Mouse (Mus musculus): ENCODE data around the gene Ccdc110. TPM values are rescaled to one million over a fixed set of nuclear protein-coding genes. Genes with fewer than 3 reads are reported as not detected.

Ccdc110 gene
- polyA plus RNA-seq, 1 experiment from 2014 or later, result not detected

DNA sequence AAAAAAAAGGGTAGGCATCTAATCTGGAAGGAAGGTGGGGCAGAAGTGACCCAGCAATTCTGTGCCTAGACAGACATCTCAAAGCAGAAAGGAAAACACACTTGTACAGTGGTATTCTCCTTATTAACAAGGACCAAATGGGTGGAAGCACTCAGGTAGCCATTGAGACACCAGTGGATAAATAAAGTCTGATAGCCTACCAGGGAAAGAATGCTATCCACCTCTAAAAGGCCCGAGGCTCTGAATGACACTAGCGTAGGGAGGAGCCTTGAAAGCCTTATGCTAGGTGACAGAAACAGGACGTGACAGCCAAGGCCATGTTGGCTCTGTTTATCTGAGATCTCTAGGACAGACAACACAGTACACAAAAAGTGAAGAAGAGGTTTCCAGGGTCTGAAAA, 17.9 kb upstream of the Ccdc110 start:
- H3K27ac ChIP-seq (replicated peaks), result peak overlapping the region; percentile 67
- no peaks in the 10 kb centered on the region for H3K27me3 ChIP-seq (replicated peaks)
- H3K4me3 ChIP-seq, result no peak overlapping the region
- 57% methylated on average over 3 of the region's 3 CpGs for WGBS
- H3K9me3 ChIP-seq, result no peaks in the 10 kb centered on the region
- peaks cover 82% of the 10 kb centered on the region for H3K36me3 ChIP-seq
- peak overlapping the region; percentile 18; the same call in 1 of the 2 replicates for H3K4me2 ChIP-seq
- no peaks in the 10 kb centered on the region; the same call in 1 of the 2 replicates for H3K4me1 ChIP-seq
- no peak overlapping the region for H3K9ac ChIP-seq
- no peak for ATAC-seq (ENCODE audit: extremely low read depth, insufficient number of reproducible peaks, low FRiP score, low TSS enrichment)

DNA sequence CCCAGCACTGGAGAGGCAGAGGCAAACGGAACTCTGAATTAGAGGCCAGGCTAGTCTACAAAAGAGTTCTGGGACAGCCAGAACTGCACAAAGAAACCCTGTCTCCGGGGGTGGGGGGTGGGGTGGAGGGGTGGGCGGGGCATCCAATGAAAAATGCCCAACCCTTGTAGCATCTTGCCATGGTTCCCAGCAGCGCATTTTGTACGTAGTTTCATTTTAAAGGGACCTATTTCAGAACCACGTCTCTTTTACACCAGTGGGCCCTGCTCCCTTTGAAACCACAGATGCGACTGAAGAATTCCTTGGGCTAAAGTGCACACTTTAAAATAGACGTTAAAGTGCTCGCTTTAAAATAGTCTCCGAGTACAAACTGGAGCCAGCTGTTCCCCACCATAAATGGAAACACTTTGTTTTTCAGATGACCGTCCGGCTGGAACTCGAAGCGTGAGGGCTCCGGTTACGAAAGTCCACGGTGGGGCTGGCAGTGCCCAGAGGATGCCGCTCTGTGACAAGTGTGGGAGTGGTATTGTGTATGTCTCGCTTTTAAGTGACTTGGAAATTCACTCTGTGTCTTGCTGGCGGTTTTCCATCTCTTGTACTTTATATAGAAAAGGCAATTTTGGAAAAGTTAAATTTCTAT, 17.3 kb upstream of the Ccdc110 start:
- Histone ChIP-seq H3K4me2 (peak overlapping the region; percentile 18), H3K4me3 (no peak overlapping the region; the same call in 1 of the 2 replicates), H3K27ac (replicated peaks) (peak overlapping the region; percentile 67), H3K27me3 (replicated peaks) (no peaks in the 10 kb centered on the region), H3K9me3 (peaks cover 1% of the 10 kb centered on the region; the same call in 1 of the 2 replicates), H3K4me1 (no peaks in the 10 kb centered on the region; the same call in 1 of the 2 replicates), H3K9ac (no peak overlapping the region), H3K36me3 (peaks cover 75% of the 10 kb centered on the region)
- ATAC-seq (ENCODE audit: extremely low read depth, insufficient number of reproducible peaks, low FRiP score, low TSS enrichment), result no peak
- 66% methylated on average over 20 of the region's 20 CpGs for WGBS

DNA sequence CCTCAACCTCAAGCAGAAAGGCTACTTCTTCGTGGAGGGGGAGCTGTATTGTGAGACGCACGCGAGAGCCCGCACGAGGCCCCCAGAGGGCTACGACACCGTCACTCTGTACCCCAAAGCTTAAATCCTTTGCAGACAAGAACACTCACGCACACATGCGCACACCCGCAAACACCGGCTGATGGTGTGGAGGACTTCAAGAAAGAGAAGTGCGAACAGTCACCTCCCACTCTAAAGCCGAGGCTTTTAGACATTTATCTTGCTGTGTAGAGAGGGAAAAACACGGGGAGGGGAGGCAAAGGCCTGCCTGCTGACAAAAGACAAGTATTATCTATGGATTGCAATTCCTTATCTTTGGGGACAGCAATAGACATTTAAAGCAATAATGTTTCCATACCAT, 15.5 kb upstream of the Ccdc110 start:
- WGBS, result 68% methylated on average over 15 of the region's 15 CpGs

DNA sequence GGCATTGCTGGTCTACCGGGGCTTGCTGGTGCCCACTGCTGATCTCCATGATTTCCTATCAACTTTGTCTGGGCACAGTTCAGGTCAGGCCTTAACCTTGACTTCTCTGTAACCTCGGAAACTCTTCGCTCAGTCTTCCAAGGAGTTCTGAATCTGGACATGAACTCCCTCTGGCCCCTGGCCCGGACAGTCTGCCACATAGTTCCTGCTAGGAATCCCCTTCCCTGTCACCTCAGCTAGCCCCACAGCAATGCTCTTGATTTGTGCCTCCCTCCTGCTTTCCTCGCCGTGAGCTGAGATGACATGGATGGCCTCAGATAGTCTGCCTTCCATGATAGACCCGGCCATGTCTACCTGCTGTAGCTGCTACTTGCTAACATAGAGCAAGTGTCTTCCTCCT, 14.0 kb upstream of the Ccdc110 start:
- no peaks in the 10 kb centered on the region; the same call in 1 of the 2 replicates for H3K4me1 ChIP-seq
- H3K9ac ChIP-seq, result no peak overlapping the region
- peaks cover 3% of the 10 kb centered on the region; the same call in 1 of the 2 replicates for H3K9me3 ChIP-seq
- peaks cover 50% of the 10 kb centered on the region for H3K36me3 ChIP-seq
- WGBS, result 87% methylated on average over 7 of the region's 7 CpGs
- H3K27ac ChIP-seq (replicated peaks), result no peak overlapping the region
- no peak overlapping the region for H3K4me3 ChIP-seq
- H3K4me2 ChIP-seq, result no peak overlapping the region
- no peak for ATAC-seq (ENCODE audit: extremely low read depth, insufficient number of reproducible peaks, low FRiP score, low TSS enrichment)
- H3K27me3 ChIP-seq (replicated peaks), result no peaks in the 10 kb centered on the region

More for the DNA sequence above, 15.5 kb upstream of the Ccdc110 start:
- peaks cover 3% of the 10 kb centered on the region; the same call in 1 of the 2 replicates for H3K9me3 ChIP-seq
- ATAC-seq (ENCODE audit: extremely low read depth, insufficient number of reproducible peaks, low FRiP score, low TSS enrichment), result no peak
- H3K4me3 ChIP-seq, result no peak overlapping the region
- H3K4me1 ChIP-seq, result no peaks in the 10 kb centered on the region; the same call in 1 of the 2 replicates
- H3K27ac ChIP-seq (replicated peaks), result peak overlapping the region; percentile 8; the same call in 1 of the 2 replicates
- H3K4me2 ChIP-seq, result no peak overlapping the region
- H3K9ac ChIP-seq, result no peak overlapping the region
- H3K27me3 ChIP-seq (replicated peaks), result no peaks in the 10 kb centered on the region
- H3K36me3 ChIP-seq, result peaks cover 62% of the 10 kb centered on the region

DNA sequence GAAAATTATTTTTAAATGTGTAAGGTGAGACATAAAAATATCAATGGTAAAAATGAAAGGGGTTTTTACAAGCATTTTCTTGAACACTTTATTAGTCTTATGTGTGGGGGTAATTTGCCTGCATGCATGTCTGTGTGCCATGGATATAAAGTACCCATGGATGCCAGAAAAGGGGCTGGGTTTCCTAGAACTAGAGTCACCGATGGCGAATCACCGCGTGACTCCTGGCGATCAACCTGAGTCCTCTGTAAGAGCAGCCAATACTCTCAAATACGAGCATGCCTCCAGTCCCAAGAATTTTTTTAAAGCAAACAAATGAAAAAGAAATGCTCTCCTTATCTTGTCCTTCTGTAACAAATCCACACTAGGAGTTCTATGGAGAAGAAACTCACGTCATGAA, 12.3 kb upstream of the Ccdc110 start:
- peaks cover 3% of the 10 kb centered on the region; the same call in 1 of the 2 replicates for H3K9me3 ChIP-seq
- H3K4me2 ChIP-seq, result no peak overlapping the region
- no peaks in the 10 kb centered on the region; the same call in 1 of the 2 replicates for H3K4me1 ChIP-seq
- no peak overlapping the region for H3K27ac ChIP-seq (replicated peaks)
- 88% methylated on average over 7 of the region's 7 CpGs for WGBS
- H3K36me3 ChIP-seq, result peaks cover 33% of the 10 kb centered on the region
- H3K4me3 ChIP-seq, result no peak overlapping the region
- H3K27me3 ChIP-seq (replicated peaks), result no peaks in the 10 kb centered on the region
- ATAC-seq (ENCODE audit: extremely low read depth, insufficient number of reproducible peaks, low FRiP score, low TSS enrichment), result no peak
- H3K9ac ChIP-seq, result no peak overlapping the region

DNA sequence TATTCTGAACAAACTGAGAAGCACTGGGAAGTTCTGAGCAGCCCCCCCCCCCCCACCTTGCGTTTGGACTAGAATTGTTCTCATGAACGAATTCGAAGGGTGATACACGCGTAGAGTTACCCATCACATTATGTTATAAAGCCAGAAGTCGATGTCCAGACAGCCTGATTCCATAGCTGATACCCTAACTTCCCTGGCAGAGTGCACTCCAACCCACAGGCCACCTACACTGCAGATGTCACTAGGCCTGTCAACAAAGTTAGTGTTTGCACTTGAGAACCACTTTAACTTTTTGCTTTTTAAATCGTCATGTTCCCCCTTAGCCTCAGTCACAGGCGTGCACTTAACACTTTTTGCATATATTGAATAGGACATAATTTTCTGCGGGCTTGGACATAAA, 2.6 kb downstream of the Ccdc110 start:
- H3K27me3 ChIP-seq (replicated peaks), result no peaks in the 10 kb centered on the region
- no peak overlapping the region for H3K9ac ChIP-seq
- peaks cover 10% of the 10 kb centered on the region for H3K4me1 ChIP-seq
- no peak for ATAC-seq (ENCODE audit: extremely low read depth, insufficient number of reproducible peaks, low FRiP score, low TSS enrichment)
- no peaks in the 10 kb centered on the region for H3K9me3 ChIP-seq
- no peak overlapping the region for H3K4me2 ChIP-seq
- no peak overlapping the region for H3K27ac ChIP-seq (replicated peaks)
- no peaks in the 10 kb centered on the region for H3K36me3 ChIP-seq
- no peak overlapping the region for H3K4me3 ChIP-seq
- 73% methylated on average over 9 of the region's 9 CpGs for WGBS

DNA sequence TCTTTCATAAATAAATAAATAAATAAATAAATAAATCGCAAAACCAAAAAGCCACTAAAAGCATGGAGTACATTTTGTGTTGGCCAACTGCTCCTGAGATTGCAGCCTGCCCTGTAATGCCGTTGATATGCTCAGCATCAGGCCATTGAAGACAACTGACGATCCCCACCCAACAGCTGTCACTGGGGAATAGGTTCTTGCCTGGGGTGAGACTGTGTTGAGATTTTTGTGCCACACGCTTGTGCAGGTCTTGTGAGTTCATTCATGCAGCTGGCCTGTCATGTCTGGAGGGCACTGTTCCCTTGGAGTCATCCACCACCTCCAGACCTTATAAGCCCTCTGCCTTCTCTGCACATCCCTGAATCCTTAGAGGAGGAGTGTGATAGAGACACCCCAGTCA, 11.9 kb downstream of the Ccdc110 start:
- H3K9ac ChIP-seq, result no peak overlapping the region
- ATAC-seq (ENCODE audit: extremely low read depth, insufficient number of reproducible peaks, low FRiP score, low TSS enrichment), result no peak
- WGBS, result 79% methylated on average over 4 of the region's 4 CpGs

DNA sequence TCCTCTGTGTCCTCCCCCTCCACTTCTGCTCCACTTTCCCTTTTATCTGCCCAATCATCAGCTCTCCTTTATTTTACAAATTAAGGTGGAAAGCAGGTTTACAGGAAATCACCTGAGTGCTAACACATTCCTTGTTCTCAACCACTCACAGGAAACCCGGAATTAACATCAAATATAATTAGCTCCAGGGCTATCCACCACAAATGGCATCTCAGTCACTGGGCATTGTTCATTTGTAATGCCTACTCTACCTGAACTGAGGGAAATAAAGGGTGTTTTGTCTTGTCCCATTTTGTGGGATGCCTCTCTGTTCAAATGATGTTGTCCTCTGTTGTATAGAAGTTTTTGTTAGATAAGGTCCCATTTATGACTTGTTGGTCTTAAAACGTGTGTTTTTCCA, 16.2 kb downstream of the Ccdc110 start:
- no peak overlapping the region for H3K27ac ChIP-seq (replicated peaks)
- no peak overlapping the region for H3K4me3 ChIP-seq
- H3K27me3 ChIP-seq (replicated peaks), result no peaks in the 10 kb centered on the region
- no peaks in the 10 kb centered on the region for H3K36me3 ChIP-seq
- no peak overlapping the region for H3K4me2 ChIP-seq
- H3K4me1 ChIP-seq, result no peaks in the 10 kb centered on the region
- no peak overlapping the region for H3K9ac ChIP-seq
- 56% methylated on average over 2 of the region's 2 CpGs for WGBS
- ATAC-seq (ENCODE audit: extremely low read depth, insufficient number of reproducible peaks, low FRiP score, low TSS enrichment), result no peak
- no peaks in the 10 kb centered on the region for H3K9me3 ChIP-seq

More for the DNA sequence above, 11.9 kb downstream of the Ccdc110 start:
- no peak overlapping the region for H3K27ac ChIP-seq (replicated peaks)
- peaks cover 7% of the 10 kb centered on the region for H3K4me1 ChIP-seq
- H3K4me3 ChIP-seq, result no peak overlapping the region
- H3K27me3 ChIP-seq (replicated peaks), result no peaks in the 10 kb centered on the region
- no peaks in the 10 kb centered on the region for H3K9me3 ChIP-seq
- no peak overlapping the region for H3K4me2 ChIP-seq
- no peaks in the 10 kb centered on the region for H3K36me3 ChIP-seq

DNA sequence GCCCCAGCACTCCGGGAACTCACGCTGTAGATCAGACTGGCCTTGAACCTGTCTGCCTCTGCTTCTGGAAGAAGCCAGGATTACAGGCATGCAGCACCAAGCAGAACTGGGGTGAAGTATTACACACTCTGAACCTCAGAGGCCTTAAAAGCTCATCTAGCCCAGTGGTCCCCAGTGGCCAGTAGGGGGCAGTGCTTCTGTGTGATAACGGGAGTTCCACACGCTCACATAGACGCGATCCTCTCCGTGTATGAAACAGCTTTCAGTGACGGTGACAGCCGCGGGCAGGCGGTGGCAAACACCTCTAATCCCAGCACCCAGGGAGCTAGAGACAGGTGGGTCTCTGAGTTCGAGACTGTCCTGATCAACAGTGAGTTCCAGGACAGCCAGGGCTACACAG, 36.5 kb downstream of the Ccdc110 start:
- no peak for ATAC-seq (ENCODE audit: extremely low read depth, insufficient number of reproducible peaks, low FRiP score, low TSS enrichment)
- Histone ChIP-seq H3K9me3 (peaks cover 5% of the 10 kb centered on the region; the same call in 1 of the 2 replicates), H3K27me3 (replicated peaks) (no peaks in the 10 kb centered on the region), H3K9ac (no peak overlapping the region), H3K4me1 (peaks cover 9% of the 10 kb centered on the region), H3K27ac (replicated peaks) (no peak overlapping the region), H3K4me3 (no peak overlapping the region), H3K36me3 (peaks cover 12% of the 10 kb centered on the region), H3K4me2 (no peak overlapping the region)
- WGBS, result 93% methylated on average over 12 of the region's 12 CpGs

DNA sequence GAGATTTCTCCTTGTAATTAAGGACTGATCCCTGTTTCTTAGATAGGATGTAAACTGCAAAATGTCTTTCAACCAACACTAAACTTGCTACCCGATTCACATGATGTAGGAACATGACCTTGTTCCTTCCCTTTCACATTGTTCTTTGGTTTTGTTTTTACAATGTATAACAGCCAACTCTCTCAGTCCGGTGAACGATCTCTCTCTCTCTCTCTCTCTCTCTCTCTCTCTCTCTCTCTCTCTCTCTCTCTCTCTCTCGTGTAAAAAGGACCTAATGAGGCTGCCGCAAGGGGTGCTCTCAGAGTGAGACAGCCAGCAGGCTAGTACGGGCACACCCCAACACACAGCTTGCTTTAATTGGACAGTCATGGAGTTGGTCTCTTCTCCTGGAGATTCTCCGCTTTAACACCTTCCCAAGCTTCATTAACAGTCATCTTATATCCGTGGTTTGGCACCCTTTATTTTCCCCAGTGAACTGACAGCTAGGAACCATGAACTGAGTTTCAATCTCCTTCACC, 39.6 kb downstream of the Ccdc110 start:
- Histone ChIP-seq H3K4me2 (peak overlapping the region; percentile 83), H3K9ac (peak overlapping the region; percentile 85), H3K36me3 (peaks cover 24% of the 10 kb centered on the region), H3K4me1 (peaks cover 15% of the 10 kb centered on the region), H3K4me3 (peak overlapping the region; percentile 77), H3K27me3 (replicated peaks) (no peaks in the 10 kb centered on the region), H3K27ac (replicated peaks) (no peak overlapping the region), H3K9me3 (peaks cover 8% of the 10 kb centered on the region; the same call in 1 of the 2 replicates)
- 67% methylated on average over 8 of the region's 8 CpGs for WGBS
- ATAC-seq (ENCODE audit: extremely low read depth, insufficient number of reproducible peaks, low FRiP score, low TSS enrichment), result no peak

DNA sequence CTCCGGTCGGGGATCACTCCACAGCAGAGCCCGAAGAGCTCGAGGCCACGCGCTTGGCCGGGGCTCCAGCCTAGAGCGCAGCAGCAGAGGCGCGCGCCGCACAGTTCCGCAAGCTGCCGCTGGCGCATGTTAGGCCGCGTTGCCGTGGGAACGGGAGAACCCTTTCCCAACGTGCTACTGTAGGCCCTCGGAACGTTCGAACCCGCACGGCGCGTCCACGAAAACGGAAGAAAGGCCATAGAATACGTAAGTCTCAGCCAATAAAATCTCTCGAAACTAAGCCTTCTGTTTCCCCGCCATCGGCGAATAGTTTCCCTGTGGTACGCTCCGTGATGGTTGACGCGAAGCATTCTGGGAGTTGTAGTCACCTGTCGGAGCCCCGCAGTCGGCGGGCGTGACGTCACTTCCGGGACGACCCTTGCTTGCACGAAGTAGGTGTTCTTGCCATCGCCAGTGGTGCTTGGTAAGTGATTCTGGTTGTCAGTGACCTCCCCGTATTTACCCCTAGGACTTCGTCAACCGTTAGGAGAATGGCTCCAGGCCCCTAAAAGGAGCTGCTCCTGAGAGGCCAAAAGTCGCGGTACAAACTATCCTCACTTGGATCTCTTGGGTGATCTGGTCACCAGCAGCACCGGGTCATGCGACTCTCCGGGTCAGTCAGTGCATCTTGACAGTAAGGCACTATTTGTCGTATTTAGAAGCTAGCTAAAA, 40.9 kb downstream of the Ccdc110 start, which contains the start of the genes 1700029J07Rik and Ufsp2:
Gene 1700029J07Rik, minus strand, starts transcription at position 127 of the 711 bp plus-strand sequence.
Gene Ufsp2, plus strand, starts transcription at position 403 of the 711 bp plus-strand sequence.
- peak within 1 kb of the TSS; percentile 83 for H3K4me2 ChIP-seq
- ATAC-seq (ENCODE audit: extremely low read depth, insufficient number of reproducible peaks, low FRiP score, low TSS enrichment), result peak; percentile 87

More for the DNA sequence above, 40.9 kb downstream of the Ccdc110 start, which contains the start of the genes 1700029J07Rik and Ufsp2:
- H3K9me3 ChIP-seq, result peaks cover 8% of the 10 kb centered on the region; the same call in 1 of the 2 replicates
- H3K27ac ChIP-seq (replicated peaks), result peak within 1 kb of the TSS; percentile 79
- WGBS, result under 1% methylated on average over 57 of the region's 57 CpGs
- peak within 1 kb of the TSS; percentile 85 for H3K9ac ChIP-seq
- no peaks in the 10 kb centered on the region for H3K27me3 ChIP-seq (replicated peaks)
- peak within 1 kb of the TSS; percentile 77 for H3K4me3 ChIP-seq
- peaks cover 15% of the 10 kb centered on the region for H3K4me1 ChIP-seq
- peaks cover 31% of the 10 kb centered on the region for H3K36me3 ChIP-seq

Data from heart, embryonic 13.5 days (tissue).